Mouse (Mus musculus): Measurements from ENCODE around the gene Layn. TPM values are rescaled to one million over a fixed set of nuclear protein-coding genes. Genes with fewer than 3 reads are reported as not detected.

Layn gene
- polyA plus RNA-seq, 1 experiment from 2014 or later, result 10.7 TPM

DNA sequence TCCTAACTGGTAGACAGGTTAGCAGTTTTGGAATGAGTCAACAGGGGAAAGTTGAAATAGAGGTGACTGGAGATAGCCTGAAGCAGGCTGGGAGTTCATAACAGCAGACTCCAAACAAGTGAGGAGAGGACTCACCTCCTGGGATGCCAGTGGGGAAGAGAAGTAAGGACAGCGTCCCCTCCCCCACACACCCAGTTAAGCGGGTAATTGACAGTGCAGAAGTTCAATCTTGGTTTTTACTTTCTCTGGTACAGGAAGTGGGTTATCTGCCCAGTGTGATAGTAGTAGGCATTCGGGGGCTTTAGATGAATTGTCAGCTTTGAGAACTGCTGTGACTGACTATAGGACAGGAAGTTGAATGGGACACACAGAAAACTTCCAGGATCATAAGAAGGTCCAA lies 56.5 kb downstream of the Layn start:
- no peak overlapping the region for H3K4me2 ChIP-seq (replicated peaks; ENCODE audit: low read depth, low read length)
- ATAC-seq (no peak), DNase-seq (ENCODE audit: low spot score) (no peak)
- no peak overlapping the region for H3K9ac ChIP-seq (replicated peaks; ENCODE audit: low read depth)
- H3K27me3 ChIP-seq (replicated peaks; ENCODE audit: insufficient read depth, low read length), result no peaks in the 10 kb centered on the region
- no peaks in the 10 kb centered on the region for H3K9me3 ChIP-seq (ENCODE audit: low read length)
- H3K27ac ChIP-seq (ENCODE audit: low read length), result no peak overlapping the region
- WGBS, result 50% methylated on average over 3 of the region's 3 CpGs
- no peak overlapping the region for H3K4me3 ChIP-seq (ENCODE audit: low read depth, low read length)
- H3K36me3 ChIP-seq (ENCODE audit: insufficient read depth, low read length), result no peaks in the 10 kb centered on the region
- H3K4me1 ChIP-seq (ENCODE audit: insufficient read depth, low read depth, low read length), result no peaks in the 10 kb centered on the region
- TF ChIP-seq EP300 (IDR thresholded peaks at IDR 0.05), result no peak
- TF ChIP-seq CTCF (IDR thresholded peaks at IDR 0.05), result no peak

DNA sequence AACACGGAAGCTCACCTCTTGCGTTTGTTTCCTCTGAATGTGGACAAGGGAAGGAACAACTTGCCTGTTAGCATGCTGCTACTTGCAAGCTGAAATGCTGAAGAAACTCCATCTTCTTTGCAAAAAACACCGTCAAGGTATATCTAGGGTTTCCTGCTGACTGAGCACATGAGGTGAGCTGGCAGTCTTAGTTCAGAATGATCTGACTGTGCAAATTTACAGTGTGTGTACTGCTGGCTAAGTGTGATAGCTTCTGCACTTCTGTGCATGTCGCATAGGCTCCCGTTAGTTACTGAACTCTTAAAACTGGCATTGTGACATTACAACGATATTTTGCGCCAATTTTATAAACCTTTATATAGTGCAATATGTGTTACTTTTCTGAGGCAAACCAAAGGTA lies 57.2 kb downstream of the Layn start:
- no peak for TF ChIP-seq EP300 (IDR thresholded peaks at IDR 0.05)
- no peak for TF ChIP-seq CTCF (IDR thresholded peaks at IDR 0.05)
- Histone ChIP-seq H3K4me1 (ENCODE audit: insufficient read depth, low read depth, low read length) (no peaks in the 10 kb centered on the region), H3K4me2 (replicated peaks; ENCODE audit: low read depth, low read length) (no peak overlapping the region), H3K4me3 (ENCODE audit: low read depth, low read length) (no peak overlapping the region), H3K27me3 (replicated peaks; ENCODE audit: insufficient read depth, low read length) (no peaks in the 10 kb centered on the region), H3K9me3 (ENCODE audit: low read length) (no peaks in the 10 kb centered on the region), H3K9ac (replicated peaks; ENCODE audit: low read depth) (no peak overlapping the region), H3K36me3 (ENCODE audit: insufficient read depth, low read length) (no peaks in the 10 kb centered on the region), H3K27ac (ENCODE audit: low read length) (no peak overlapping the region)
- DNase-seq (ENCODE audit: low spot score) (no peak), ATAC-seq (no peak)
- WGBS, result 70% methylated on average over 7 of the region's 7 CpGs

GRCm38 (mm10) chr9:51015732-51016131 lies 61.2 kb downstream of the Layn start:
- 26% methylated on average over 4 of the region's 4 CpGs for WGBS
- Histone ChIP-seq H3K9me3 (ENCODE audit: low read length) (no peaks in the 10 kb centered on the region), H3K9ac (replicated peaks; ENCODE audit: low read depth) (no peak overlapping the region), H3K4me2 (replicated peaks; ENCODE audit: low read depth, low read length) (no peak overlapping the region), H3K27me3 (replicated peaks; ENCODE audit: insufficient read depth, low read length) (no peaks in the 10 kb centered on the region), H3K4me3 (ENCODE audit: low read depth, low read length) (no peak overlapping the region), H3K36me3 (ENCODE audit: insufficient read depth, low read length) (no peaks in the 10 kb centered on the region), H3K27ac (ENCODE audit: low read length) (no peak overlapping the region), H3K4me1 (ENCODE audit: insufficient read depth, low read depth, low read length) (no peaks in the 10 kb centered on the region)
- TF ChIP-seq EP300 (IDR thresholded peaks at IDR 0.05), result no peak
- TF ChIP-seq CTCF (IDR thresholded peaks at IDR 0.05), result no peak
- DNase-seq (ENCODE audit: low spot score) (no peak), ATAC-seq (no peak)

DNA sequence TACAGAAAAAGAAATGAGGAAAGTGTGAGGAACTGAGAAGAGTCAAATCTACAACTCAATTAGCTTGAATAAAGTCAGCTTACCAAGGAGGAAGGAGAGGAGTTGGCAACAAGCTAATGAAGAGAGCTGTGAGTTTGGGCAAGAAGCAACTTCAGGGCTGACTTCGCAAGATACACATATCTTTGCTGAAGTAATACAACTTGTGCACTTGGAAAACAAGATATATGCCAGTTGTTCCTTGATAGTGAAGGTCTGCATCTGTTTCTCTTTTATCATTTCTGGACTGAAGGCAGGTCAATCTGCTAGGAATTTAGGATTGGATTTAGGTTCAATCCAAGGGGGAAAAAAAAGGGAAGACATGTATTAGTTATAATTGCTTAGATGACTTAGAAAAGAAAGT lies 63.2 kb downstream of the Layn start:
- no peak for TF ChIP-seq CTCF (IDR thresholded peaks at IDR 0.05)
- no peak for TF ChIP-seq EP300 (IDR thresholded peaks at IDR 0.05)

GRCm38 (mm10) chr9:51009656-51009950 lies 67.3 kb downstream of the Layn start:
- Histone ChIP-seq H3K9me3 (ENCODE audit: low read length) (no peaks in the 10 kb centered on the region), H3K4me2 (replicated peaks; ENCODE audit: low read depth, low read length) (peak overlapping the region; percentile 87), H3K4me1 (ENCODE audit: insufficient read depth, low read depth, low read length) (peaks cover 3% of the 10 kb centered on the region; the same call in 1 of the 2 replicates), H3K36me3 (ENCODE audit: insufficient read depth, low read length) (no peaks in the 10 kb centered on the region), H3K4me3 (ENCODE audit: low read depth, low read length) (no peak overlapping the region), H3K27ac (ENCODE audit: low read length) (no peak overlapping the region), H3K27me3 (replicated peaks; ENCODE audit: insufficient read depth, low read length) (no peaks in the 10 kb centered on the region), H3K9ac (replicated peaks; ENCODE audit: low read depth) (no peak overlapping the region)
- TF ChIP-seq CTCF (IDR thresholded peaks at IDR 0.05) (no peak), EP300 (IDR thresholded peaks at IDR 0.05) (no peak)
- ATAC-seq (no peak), DNase-seq (ENCODE audit: low spot score) (no peak)
- WGBS, result 5% methylated on average over 6 of the region's 6 CpGs

More for the DNA sequence above, 63.2 kb downstream of the Layn start:
- no peak overlapping the region for H3K4me2 ChIP-seq (replicated peaks; ENCODE audit: low read depth, low read length)
- ATAC-seq, result no peak
- WGBS, result 80% methylated on average over 1 of the region's 1 CpGs
- H3K36me3 ChIP-seq (ENCODE audit: insufficient read depth, low read length), result no peaks in the 10 kb centered on the region
- no peak overlapping the region for H3K9ac ChIP-seq (replicated peaks; ENCODE audit: low read depth)
- H3K9me3 ChIP-seq (ENCODE audit: low read length), result no peaks in the 10 kb centered on the region
- H3K27me3 ChIP-seq (replicated peaks; ENCODE audit: insufficient read depth, low read length), result no peaks in the 10 kb centered on the region
- DNase-seq (ENCODE audit: low spot score), result no peak
- H3K27ac ChIP-seq (ENCODE audit: low read length), result no peak overlapping the region
- no peak overlapping the region for H3K4me3 ChIP-seq (ENCODE audit: low read depth, low read length)
- peaks cover 3% of the 10 kb centered on the region; the same call in 1 of the 2 replicates for H3K4me1 ChIP-seq (ENCODE audit: insufficient read depth, low read depth, low read length)

DNA sequence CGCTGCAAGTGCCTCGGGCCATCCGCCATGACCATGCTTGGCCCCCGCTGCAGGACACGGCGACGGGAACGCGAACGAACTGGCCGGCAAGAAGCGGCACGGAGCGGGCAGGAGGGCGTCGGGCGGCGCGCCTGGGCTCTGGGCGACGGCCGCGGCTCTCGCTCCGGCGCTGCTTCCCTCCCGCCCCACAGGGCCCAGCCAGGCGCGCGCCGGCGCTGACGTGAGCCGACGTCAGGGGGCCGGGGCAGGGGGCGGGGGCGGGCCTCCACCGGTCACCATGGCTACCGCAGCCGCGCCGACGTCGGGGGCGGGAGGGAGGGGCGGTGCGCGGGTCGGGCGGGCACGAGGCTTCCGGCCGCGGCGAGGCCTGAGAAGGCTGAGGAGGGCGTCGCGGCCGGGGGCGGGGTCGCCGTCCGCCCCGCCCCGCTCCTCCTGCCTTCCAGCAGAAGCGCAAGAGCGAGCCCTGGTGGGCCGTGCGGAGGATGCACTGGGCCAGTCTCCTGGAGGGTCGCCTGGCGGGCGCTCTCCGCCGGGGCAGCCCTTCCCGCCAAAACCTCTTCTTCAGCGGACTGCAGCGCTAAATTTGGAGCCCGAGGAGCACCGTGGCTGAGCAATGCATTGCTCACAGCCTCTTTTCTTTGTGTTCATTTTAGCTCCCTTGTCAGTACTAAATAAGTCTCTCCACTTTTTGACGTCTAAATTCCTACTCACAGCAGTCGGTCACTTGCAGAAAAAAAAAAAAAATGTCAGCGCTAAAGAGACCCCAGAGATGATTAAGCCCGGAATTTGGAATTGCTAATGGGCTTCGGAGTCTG lies 67.8 kb downstream of the Layn start, which contains the start of gene Sik2:
Sik2 (minus strand) TSS at position 233 of the 815 bp plus-strand sequence.
- Histone ChIP-seq H3K4me3 (ENCODE audit: low read depth, low read length) (peak within 1 kb of the TSS; percentile 91), H3K4me1 (ENCODE audit: insufficient read depth, low read depth, low read length) (peaks cover 3% of the 10 kb centered on the region; the same call in 1 of the 2 replicates), H3K27ac (ENCODE audit: low read length) (peak within 1 kb of the TSS; percentile 91), H3K9ac (replicated peaks; ENCODE audit: low read depth) (peak within 1 kb of the TSS; percentile 88), H3K36me3 (ENCODE audit: insufficient read depth, low read length) (no peaks in the 10 kb centered on the region), H3K4me2 (replicated peaks; ENCODE audit: low read depth, low read length) (peak within 1 kb of the TSS; percentile 87), H3K27me3 (replicated peaks; ENCODE audit: insufficient read depth, low read length) (no peaks in the 10 kb centered on the region), H3K9me3 (ENCODE audit: low read length) (no peaks in the 10 kb centered on the region)
- peak; percentile 96 for DNase-seq (ENCODE audit: low spot score)
- TF ChIP-seq EP300 (IDR thresholded peaks at IDR 0.05) (0 out of 2 replicates have a peak, but pooled peaks have one; percentile 16), CTCF (IDR thresholded peaks at IDR 0.05) (peak; percentile 95)
- under 1% methylated on average over 45 of the region's 85 CpGs for WGBS
- ATAC-seq, result peak; percentile 98

Measured in lung, postnatal 0 days (tissue).